Mouse (Mus musculus): ENCODE data around the gene Serpinf2. TPM values are rescaled to one million over a fixed set of nuclear protein-coding genes. Genes with fewer than 3 reads are reported as not detected.

The Serpinf2 gene
- polyA plus RNA-seq, 1 experiment from 2014 or later, result not detected

DNA sequence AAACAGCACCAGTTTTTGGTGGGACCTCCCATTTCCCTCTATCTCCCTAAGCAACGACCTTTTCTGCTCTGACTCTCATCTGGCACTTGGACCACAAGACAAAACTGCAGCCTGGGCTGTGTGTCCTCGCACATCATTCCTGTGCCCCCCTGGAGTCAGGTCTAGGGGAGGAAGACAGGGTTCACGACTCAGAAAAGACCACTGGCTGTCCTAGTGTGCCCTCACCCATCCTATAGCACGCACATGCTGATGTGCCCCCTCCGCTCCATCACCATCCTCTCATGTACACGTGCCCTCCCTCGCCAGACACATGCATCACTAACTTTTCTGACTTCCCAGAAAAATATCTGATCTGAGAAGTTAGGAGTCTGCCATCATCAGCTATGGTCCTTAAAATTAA, 19.4 kb downstream of the Serpinf2 start:
- 85% methylated on average over 7 of the region's 7 CpGs for WGBS
- Histone ChIP-seq H3K27ac (replicated peaks) (peak overlapping the region; percentile 87), H3K4me3 (no peak overlapping the region), H3K4me1 (peaks cover 39% of the 10 kb centered on the region), H3K9me3 (no peaks in the 10 kb centered on the region), H3K36me3 (replicated peaks) (peaks cover 37% of the 10 kb centered on the region), H3K27me3 (replicated peaks; ENCODE audit: low read depth, poor library complexity, severe bottlenecking) (no peaks in the 10 kb centered on the region)
- no peak for DNase-seq (ENCODE audit: low spot score)

DNA sequence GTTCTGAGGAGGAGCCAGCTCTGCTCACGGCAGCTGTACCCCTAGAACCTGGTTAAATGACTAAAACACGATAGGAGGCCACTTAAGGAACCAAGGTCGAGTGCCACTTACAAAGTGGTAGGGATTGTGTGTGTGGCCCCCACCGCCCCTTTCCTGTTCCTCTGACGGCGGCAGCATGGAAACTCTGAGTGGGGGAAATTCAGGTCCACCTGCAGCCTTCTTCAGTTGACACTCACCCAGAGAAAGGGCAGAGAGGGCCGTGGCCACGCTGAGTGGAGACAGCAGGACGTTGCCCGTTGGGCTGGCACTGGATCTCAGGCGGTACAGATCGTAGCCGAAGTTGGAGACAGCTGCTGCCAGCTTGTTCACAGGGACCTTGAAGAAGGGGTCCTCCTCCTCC, 23.4 kb downstream of the Serpinf2 start:
- WGBS, result 89% methylated on average over 13 of the region's 13 CpGs
- no peak overlapping the region for H3K27ac ChIP-seq (replicated peaks)
- no peaks in the 10 kb centered on the region for H3K9me3 ChIP-seq
- peaks cover 76% of the 10 kb centered on the region for H3K36me3 ChIP-seq (replicated peaks)
- no peak overlapping the region for H3K4me3 ChIP-seq
- no peak for DNase-seq (ENCODE audit: low spot score)
- no peaks in the 10 kb centered on the region for H3K27me3 ChIP-seq (replicated peaks; ENCODE audit: low read depth, poor library complexity, severe bottlenecking)
- H3K4me1 ChIP-seq, result peaks cover 16% of the 10 kb centered on the region

DNA sequence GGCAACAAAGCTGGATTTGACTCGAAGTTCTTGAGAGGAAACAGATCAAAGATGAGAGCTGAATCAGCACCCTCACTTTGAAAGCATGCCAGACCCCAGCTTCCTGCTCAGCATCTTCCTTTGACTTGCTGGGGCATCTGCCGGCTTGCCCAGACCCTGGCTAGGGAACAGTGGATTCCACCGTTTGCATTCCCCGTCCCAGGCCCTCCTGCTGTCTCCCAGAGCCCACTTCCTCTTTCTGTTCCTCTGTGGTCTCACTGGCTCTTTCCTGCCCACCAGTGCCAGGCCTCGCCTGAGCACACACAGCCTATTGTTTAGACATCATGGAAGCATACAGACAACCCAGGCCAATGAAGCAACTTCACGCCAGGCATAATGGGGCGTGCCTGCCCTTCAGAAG, 24.3 kb downstream of the Serpinf2 start:
- Histone ChIP-seq H3K4me1 (peaks cover 7% of the 10 kb centered on the region), H3K9me3 (no peaks in the 10 kb centered on the region), H3K36me3 (replicated peaks) (peaks cover 85% of the 10 kb centered on the region), H3K27me3 (replicated peaks; ENCODE audit: low read depth, poor library complexity, severe bottlenecking) (no peaks in the 10 kb centered on the region), H3K4me3 (no peak overlapping the region), H3K27ac (replicated peaks) (no peak overlapping the region)
- 57% methylated on average over 7 of the region's 7 CpGs for WGBS
- no peak for DNase-seq (ENCODE audit: low spot score)

DNA sequence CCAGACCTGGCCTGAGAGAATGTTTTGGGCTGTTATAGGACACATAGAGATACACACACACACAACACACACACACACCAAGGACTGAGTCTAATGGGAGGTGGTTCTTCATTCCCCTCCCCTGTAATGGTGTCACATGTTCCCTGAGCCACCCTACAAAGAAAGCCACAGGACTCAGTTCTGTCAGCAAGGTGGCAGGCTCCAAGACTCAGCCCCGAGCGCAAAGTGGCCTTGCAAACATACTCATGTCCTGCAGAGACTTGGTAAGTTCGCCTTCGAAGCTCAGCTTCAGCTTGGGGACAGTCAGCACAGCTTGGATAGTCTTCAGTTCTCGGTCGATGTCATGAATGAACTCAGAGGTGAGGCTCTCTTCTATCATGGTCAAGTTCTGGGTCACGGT, 28.8 kb downstream of the Serpinf2 start:
- DNase-seq (ENCODE audit: low spot score), result no peak
- H3K27me3 ChIP-seq (replicated peaks; ENCODE audit: low read depth, poor library complexity, severe bottlenecking), result no peaks in the 10 kb centered on the region
- 93% methylated on average over 7 of the region's 7 CpGs for WGBS
- no peaks in the 10 kb centered on the region for H3K9me3 ChIP-seq
- H3K36me3 ChIP-seq (replicated peaks), result peaks cover 80% of the 10 kb centered on the region
- no peak overlapping the region for H3K4me3 ChIP-seq
- H3K4me1 ChIP-seq, result no peaks in the 10 kb centered on the region
- no peak overlapping the region for H3K27ac ChIP-seq (replicated peaks)

DNA sequence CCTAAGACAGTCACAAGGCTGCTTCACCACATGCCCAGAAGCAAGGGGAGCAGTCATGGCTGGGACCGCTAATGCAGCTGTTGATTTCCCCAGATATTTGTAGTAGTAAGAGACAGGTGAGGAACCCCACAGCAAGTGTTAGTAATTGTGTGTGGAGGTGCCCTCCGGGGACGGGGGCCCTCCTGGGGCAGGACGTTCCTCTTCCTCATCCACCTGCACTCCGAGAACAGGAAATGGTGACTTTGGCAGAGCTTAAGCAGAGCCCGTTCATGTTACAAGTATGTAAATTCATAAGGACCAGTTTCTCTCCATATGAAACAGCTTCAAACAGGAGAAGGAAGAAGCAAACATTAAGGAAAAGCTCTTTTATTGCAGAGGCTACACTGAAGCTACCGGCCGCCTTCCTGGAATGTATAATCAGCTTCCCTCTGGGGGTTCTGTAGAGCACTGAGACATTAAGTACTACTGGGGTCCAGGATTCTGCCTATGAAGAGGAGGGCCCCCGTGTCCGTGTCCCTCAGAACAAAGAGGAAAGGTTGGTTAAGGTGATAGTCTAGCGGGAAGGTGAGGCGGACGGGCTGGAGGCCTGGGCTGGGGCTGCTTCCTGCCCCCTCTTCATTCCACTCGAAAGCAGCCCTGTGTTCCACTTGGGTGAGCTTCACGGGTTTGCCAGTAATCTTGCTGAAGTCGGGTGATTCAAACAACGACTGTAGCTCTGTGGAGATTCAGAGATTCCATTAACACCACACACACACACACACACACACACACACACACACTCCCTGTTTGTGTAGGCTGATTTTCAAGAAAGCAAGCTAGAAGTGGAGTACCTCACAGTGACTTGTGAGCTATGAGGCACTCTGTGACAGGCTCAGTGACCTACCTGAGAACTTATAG, 29.5 kb downstream of the Serpinf2 start:
- DNase-seq (ENCODE audit: low spot score), result no peak
- 85% methylated on average over 17 of the region's 17 CpGs for WGBS
- Histone ChIP-seq H3K36me3 (replicated peaks) (peaks cover 75% of the 10 kb centered on the region), H3K9me3 (no peaks in the 10 kb centered on the region), H3K4me3 (no peak overlapping the region), H3K27ac (replicated peaks) (no peak overlapping the region), H3K4me1 (no peaks in the 10 kb centered on the region), H3K27me3 (replicated peaks; ENCODE audit: low read depth, poor library complexity, severe bottlenecking) (no peaks in the 10 kb centered on the region)

DNA sequence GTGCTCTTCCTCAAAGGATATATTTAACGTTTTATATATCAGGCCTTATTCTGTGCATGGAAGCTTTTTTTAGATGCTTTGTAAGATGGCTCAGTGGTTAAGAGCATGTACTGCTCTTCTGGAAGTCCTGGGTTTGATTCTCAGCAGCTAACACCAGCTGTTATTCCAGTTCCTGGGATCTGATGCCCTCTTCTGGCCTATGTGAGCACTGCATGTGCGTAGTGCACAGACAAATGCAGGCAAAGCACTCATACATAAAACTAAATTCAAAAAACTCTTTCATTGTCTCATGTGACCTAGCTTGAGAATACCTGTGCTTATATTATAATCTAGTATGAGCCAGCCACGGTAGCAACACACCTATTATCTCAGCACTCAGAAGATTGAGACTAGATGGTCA, 32.5 kb downstream of the Serpinf2 start:
- peak; percentile 58 for DNase-seq (ENCODE audit: low spot score)
- no peak overlapping the region for H3K27ac ChIP-seq (replicated peaks)
- peaks cover 44% of the 10 kb centered on the region for H3K36me3 ChIP-seq (replicated peaks)
- no peaks in the 10 kb centered on the region for H3K9me3 ChIP-seq
- H3K4me1 ChIP-seq, result 0 out of 2 replicates have a peak, but pooled peaks cover 3% of the 10 kb centered on the region
- 35% methylated on average over 3 of the region's 3 CpGs for WGBS
- H3K4me3 ChIP-seq, result no peak overlapping the region
- no peaks in the 10 kb centered on the region for H3K27me3 ChIP-seq (replicated peaks; ENCODE audit: low read depth, poor library complexity, severe bottlenecking)

DNA sequence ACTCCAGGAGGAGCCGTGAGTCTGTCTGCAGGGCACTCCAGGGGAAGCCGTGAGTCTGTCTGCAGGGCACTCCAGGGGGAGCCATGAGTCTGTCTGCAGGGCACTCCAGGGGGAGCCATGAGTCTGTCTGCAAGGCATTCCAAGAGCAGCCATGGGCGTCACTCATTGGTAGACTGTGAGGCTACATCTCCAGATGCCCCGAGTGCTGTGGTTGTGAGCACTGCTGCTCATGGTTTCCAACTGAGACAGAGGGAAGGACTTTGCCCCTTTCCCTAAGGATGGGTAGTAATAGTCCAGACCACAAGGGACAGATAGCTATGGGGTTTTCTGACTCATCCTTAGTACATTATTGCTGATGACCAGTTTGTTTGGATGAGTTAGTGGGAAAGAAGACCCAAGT, 33.3 kb downstream of the Serpinf2 start:
- Histone ChIP-seq H3K4me1 (0 out of 2 replicates have a peak, but pooled peaks cover 3% of the 10 kb centered on the region), H3K27me3 (replicated peaks; ENCODE audit: low read depth, poor library complexity, severe bottlenecking) (no peaks in the 10 kb centered on the region), H3K9me3 (no peaks in the 10 kb centered on the region), H3K4me3 (no peak overlapping the region), H3K36me3 (replicated peaks) (peaks cover 37% of the 10 kb centered on the region), H3K27ac (replicated peaks) (no peak overlapping the region)
- DNase-seq (ENCODE audit: low spot score), result no peak
- 69% methylated on average over 4 of the region's 4 CpGs for WGBS

DNA sequence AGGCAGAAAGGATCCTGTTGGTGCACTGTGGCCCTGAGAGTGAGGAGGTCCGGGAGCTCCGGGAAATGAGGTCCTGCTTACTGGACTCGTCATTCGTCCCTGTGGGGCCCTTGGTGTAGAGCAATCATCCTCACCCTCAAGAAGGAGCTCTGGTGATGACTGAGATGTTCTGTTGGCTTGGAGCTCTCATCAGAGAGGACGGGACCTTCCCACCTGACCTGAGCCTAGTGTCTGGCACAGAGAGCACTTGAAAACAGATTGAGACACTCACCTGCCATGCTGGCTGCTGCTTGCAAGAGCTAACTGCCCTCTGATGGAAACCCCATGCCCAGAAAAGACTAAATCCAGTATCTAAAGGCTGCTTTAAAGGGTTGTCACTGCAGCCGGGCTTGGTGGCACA, 34.6 kb downstream of the Serpinf2 start:
- Histone ChIP-seq H3K27me3 (replicated peaks; ENCODE audit: low read depth, poor library complexity, severe bottlenecking) (no peaks in the 10 kb centered on the region), H3K4me1 (0 out of 2 replicates have a peak, but pooled peaks cover 3% of the 10 kb centered on the region), H3K9me3 (no peaks in the 10 kb centered on the region), H3K27ac (replicated peaks) (no peak overlapping the region), H3K36me3 (replicated peaks) (peaks cover 29% of the 10 kb centered on the region), H3K4me3 (no peak overlapping the region)
- DNase-seq (ENCODE audit: low spot score), result no peak
- WGBS, result 88% methylated on average over 6 of the region's 6 CpGs

DNA sequence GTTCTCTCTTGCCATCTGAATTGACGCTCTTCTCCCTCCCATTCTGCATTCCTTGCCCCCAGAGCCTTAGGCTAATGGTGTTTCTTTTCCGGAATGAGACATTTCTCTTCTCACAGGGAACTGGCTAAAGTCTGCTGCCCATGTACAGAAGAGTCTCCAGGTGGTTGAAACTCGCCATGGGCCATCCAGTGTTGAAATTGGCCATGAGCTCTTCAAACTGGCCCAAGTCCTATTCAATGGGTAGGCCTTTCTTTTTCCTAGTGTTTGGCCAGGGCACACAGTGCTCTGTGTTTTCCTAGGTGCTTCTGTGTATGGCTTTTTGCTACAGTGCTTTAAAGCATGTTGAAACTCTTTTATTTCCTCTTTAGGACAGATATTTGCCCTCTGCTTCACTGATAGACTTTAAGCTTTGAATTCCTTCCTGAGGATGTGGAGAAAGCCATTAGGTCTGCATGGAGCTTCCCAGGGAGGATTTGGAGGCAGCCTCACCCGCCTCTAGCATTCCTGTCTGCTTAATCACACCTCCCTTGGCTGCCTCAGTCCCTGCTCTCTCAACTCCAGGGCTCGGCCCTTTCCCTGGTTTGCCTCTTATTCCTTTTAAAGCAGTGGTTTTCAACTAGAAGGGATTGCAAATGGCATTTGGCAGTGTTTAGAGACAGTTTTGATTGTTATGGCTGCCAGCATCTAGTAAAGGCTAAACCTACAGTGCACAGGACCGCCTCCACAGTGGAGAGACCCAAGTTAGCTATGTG, 35.9 kb downstream of the Serpinf2 start:
- WGBS, result 75% methylated on average over 6 of the region's 6 CpGs
- Histone ChIP-seq H3K4me1 (0 out of 2 replicates have a peak, but pooled peaks cover 3% of the 10 kb centered on the region), H3K27ac (replicated peaks) (no peak overlapping the region), H3K9me3 (no peaks in the 10 kb centered on the region), H3K27me3 (replicated peaks; ENCODE audit: low read depth, poor library complexity, severe bottlenecking) (no peaks in the 10 kb centered on the region), H3K36me3 (replicated peaks) (peaks cover 22% of the 10 kb centered on the region), H3K4me3 (no peak overlapping the region)
- no peak for DNase-seq (ENCODE audit: low spot score)

DNA sequence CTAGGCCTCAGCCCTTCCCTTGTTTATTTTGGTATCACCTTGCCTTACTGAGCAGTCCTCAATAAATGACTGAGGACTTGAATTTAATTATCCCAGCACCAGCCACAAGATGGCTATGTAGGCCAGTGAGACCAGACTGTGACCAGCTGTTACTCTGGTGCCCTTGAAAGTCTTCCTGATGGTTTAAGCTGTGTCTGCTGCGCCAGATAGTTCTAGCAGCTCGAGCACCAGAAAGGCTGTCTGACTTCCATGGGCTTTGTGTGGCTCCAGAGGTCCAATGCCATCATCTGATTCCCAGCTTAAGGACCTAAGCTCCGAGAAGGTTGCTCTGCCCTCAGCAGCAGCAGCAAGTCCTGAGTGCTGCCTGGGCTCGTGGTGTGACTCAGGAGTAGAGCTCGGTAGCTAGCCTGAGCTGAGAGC, 37.1 kb downstream of the Serpinf2 start:
- H3K4me1 ChIP-seq, result 0 out of 2 replicates have a peak, but pooled peaks cover 3% of the 10 kb centered on the region
- WGBS, result 71% methylated on average over 5 of the region's 5 CpGs
- DNase-seq (ENCODE audit: low spot score), result peak; percentile 45
- H3K4me3 ChIP-seq, result no peak overlapping the region
- H3K27me3 ChIP-seq (replicated peaks; ENCODE audit: low read depth, poor library complexity, severe bottlenecking), result no peaks in the 10 kb centered on the region
- H3K36me3 ChIP-seq (replicated peaks), result peaks cover 19% of the 10 kb centered on the region
- no peak overlapping the region for H3K27ac ChIP-seq (replicated peaks)
- H3K9me3 ChIP-seq, result no peaks in the 10 kb centered on the region

DNA sequence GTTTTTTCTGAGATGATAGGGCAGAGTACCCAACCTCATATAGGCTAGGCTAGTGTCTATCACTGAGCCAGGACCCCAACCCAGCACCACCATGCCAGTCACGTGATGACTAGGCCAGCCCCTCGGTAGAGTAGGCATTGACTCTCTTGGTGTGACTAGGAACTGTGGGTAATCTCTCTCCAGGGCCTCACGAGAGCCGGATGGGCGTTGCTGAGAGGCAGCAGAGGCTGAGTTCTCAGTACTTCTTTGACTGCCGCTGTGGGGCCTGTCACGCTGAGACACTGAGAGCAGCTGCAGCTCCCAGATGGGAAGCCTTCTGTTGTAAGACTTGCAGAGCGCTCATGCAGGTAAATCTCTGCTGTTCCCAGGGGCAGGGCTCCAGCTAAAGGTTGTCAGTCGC, 39.3 kb downstream of the Serpinf2 start:
- Histone ChIP-seq H3K4me1 (0 out of 2 replicates have a peak, but pooled peaks cover 3% of the 10 kb centered on the region), H3K36me3 (replicated peaks) (peaks cover 8% of the 10 kb centered on the region; the same call in 1 of the 2 replicates), H3K27me3 (replicated peaks; ENCODE audit: low read depth, poor library complexity, severe bottlenecking) (no peaks in the 10 kb centered on the region), H3K4me3 (no peak overlapping the region), H3K27ac (replicated peaks) (no peak overlapping the region), H3K9me3 (no peaks in the 10 kb centered on the region)
- 67% methylated on average over 9 of the region's 9 CpGs for WGBS
- DNase-seq (ENCODE audit: low spot score), result no peak

DNA sequence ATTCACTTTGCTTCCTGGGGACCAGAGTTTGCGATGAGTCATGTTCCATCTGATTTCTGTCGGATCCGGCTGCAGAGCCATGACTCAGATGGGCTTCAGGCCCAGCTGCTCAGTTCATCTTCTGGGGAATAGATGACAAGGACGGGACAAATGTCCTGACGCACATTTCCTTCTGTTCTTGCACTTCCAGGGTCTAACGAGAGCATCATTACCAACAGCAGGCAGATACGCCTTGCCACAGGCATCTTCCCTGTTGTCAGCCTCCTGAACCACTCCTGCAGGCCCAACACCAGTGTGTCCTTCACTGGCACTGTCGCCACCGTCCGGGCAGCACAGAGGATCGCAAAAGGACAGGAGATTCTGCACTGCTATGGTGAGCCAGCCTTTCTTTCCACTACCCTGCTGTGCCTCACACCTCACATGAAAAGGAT, 40.0 kb downstream of the Serpinf2 start:
- DNase-seq (ENCODE audit: low spot score), result no peak
- H3K27me3 ChIP-seq (replicated peaks; ENCODE audit: low read depth, poor library complexity, severe bottlenecking), result no peaks in the 10 kb centered on the region
- no peaks in the 10 kb centered on the region for H3K9me3 ChIP-seq
- no peak overlapping the region for H3K4me3 ChIP-seq
- H3K36me3 ChIP-seq (replicated peaks), result peaks cover 8% of the 10 kb centered on the region; the same call in 1 of the 2 replicates
- 0 out of 2 replicates have a peak, but pooled peaks cover 3% of the 10 kb centered on the region for H3K4me1 ChIP-seq
- WGBS, result 90% methylated on average over 11 of the region's 11 CpGs
- no peak overlapping the region for H3K27ac ChIP-seq (replicated peaks)

Data from embryonic facial prominence, embryonic 10.5 days (tissue).